Mouse (Mus musculus): ENCODE results near the gene Patj. TPM values are rescaled to one million over a fixed set of nuclear protein-coding genes. Genes with fewer than 3 reads are reported as not detected.
A peak's percentile ranks its signal among the peaks of the same experiment; 100 is the strongest.
"Not testable (repeated sequence)": the region's sequence is repeated elsewhere in the genome, so short reads cannot be mapped to it uniquely, and the experiment has no call there.

Gene Patj
- total and polyA plus RNA-seq, 2 experiments from 2014 or later, result 11.6 to 24.6 TPM

DNA sequence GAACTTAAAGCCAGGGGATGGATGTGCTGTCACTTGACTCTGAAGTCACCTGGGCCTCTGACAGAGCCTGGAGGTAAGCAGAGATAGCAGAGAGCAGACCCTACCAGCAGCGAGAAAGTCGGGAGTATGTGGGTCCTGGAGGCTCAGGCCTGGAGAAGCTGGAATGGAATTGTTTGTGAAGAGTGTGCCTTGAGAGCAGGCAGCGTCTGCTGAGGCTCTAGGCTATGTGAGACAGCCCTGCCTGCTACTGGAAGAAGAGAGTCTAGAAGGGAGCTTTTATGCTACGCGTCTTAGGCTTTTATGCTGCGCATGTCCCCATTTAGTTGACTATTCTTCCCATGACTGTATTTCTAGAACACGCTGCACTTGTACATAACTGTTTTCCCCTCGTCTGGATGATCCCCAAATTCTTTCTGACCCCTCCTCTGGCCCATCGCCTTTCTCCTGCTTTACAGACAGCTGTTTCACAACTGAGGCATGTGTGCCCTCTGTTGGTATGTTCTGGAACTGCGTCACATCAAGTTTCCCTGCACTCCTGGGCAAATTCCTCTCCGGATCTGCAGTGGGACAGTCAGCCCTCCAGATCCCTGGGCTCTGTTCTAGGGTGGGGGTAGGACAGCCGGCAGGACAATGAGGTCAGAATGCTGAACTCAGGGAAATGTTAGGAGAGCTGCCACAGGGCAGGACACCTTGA, 306.8 kb downstream of the Patj start:
- ATAC-seq, result peak; percentile 82
- DNase-seq (ENCODE audit: low spot score), result peak; percentile 89
- Histone ChIP-seq H3K4me2 (ENCODE audit: low read depth, low read length) (peak overlapping the region; percentile 32; the same call in 1 of the 2 replicates), H3K4me1 (ENCODE audit: insufficient read depth, low read length) (no peaks in the 10 kb centered on the region), H3K27me3 (ENCODE audit: insufficient read depth, low read length) (no peaks in the 10 kb centered on the region), H3K4me3 (ENCODE audit: low read length) (no peak overlapping the region), H3K9ac (replicated peaks; ENCODE audit: low read length) (no peak overlapping the region), H3K27ac (no peak overlapping the region), H3K9me3 (ENCODE audit: low read length) (no peaks in the 10 kb centered on the region), H3K36me3 (ENCODE audit: insufficient read depth, low read length) (no peaks in the 10 kb centered on the region)
- peak; percentile 97 for TF ChIP-seq CTCF (IDR thresholded peaks at IDR 0.05; ENCODE audit: low read depth)
- 23% methylated on average over 12 of the region's 12 CpGs for WGBS

DNA sequence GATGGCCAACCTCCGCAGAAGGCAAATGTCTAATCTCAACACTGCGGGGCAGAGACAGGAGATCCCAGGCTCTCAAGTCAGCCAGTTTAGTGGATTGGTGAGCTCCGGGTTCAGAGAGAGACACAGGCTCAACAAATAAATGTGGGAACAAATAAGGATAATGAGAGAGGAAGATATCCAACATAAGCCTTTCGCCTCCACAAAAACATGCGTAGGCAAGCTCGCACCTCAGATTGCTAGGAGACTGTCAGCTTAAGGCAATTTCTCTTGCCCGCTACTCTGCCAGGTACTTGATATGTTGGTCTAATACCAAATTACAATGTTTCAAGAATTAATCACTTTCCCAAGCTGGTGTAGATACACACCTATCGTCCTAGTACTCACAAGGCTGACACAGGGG, 315.3 kb downstream of the Patj start:
- no peak for DNase-seq (ENCODE audit: low spot score)
- no peak overlapping the region for H3K4me2 ChIP-seq (ENCODE audit: low read depth, low read length)
- TF ChIP-seq CTCF (IDR thresholded peaks at IDR 0.05; ENCODE audit: low read depth), result no peak
- 94% methylated on average over 8 of the region's 8 CpGs for WGBS
- no peak for ATAC-seq
- H3K4me3 ChIP-seq (ENCODE audit: low read length), result no peak overlapping the region
- no peak overlapping the region for H3K9ac ChIP-seq (replicated peaks; ENCODE audit: low read length)
- H3K36me3 ChIP-seq (ENCODE audit: insufficient read depth, low read length), result no peaks in the 10 kb centered on the region
- no peaks in the 10 kb centered on the region for H3K9me3 ChIP-seq (ENCODE audit: low read length)
- no peak overlapping the region for H3K27ac ChIP-seq
- H3K27me3 ChIP-seq (ENCODE audit: insufficient read depth, low read length), result no peaks in the 10 kb centered on the region
- H3K4me1 ChIP-seq (ENCODE audit: insufficient read depth, low read length), result no peaks in the 10 kb centered on the region

DNA sequence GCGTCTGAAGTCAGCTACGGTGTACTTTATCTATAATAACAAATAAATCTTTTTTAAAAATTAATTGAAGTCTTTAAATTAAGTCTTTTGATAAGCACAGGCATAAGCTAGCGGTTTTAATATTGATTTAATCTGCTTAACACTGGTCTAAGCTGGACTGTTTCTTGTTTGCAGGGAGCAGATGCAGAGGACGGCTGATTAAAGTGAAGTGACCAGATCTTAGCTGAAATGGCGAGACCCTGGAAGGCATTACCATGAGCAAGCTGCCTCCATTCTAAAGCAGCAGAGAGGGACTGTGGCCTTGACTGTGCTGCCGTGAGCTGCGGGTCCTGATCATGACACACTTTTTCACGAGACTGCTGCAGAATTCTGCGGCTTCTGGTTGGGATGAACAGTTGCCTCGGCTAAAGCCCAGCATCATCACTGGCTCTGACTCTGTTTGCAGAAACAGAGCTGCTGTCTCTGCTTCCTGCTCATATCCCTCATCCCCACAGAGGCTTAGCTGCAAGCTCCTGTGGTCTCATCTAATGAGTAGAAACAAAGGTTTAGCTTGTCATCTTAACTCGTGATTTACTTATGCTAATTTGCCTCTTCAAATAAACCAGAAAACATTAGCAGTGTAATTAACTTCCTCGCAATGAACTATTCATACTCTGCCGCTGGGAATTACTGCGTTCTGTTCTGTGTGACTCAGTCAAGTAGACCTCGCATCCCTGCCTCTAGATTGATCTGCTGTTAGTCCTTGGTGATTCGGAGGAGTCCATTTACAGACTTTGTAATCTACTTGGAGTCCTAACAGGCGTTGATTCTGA, 322.4 kb downstream of the Patj start:
- DNase-seq (ENCODE audit: low spot score), result peak; percentile 16
- Histone ChIP-seq H3K36me3 (ENCODE audit: insufficient read depth, low read length) (no peaks in the 10 kb centered on the region), H3K9me3 (ENCODE audit: low read length) (no peaks in the 10 kb centered on the region), H3K4me3 (ENCODE audit: low read length) (no peak overlapping the region), H3K4me1 (ENCODE audit: insufficient read depth, low read length) (no peaks in the 10 kb centered on the region), H3K27ac (no peak overlapping the region), H3K4me2 (ENCODE audit: low read depth, low read length) (no peak overlapping the region), H3K9ac (replicated peaks; ENCODE audit: low read length) (no peak overlapping the region), H3K27me3 (ENCODE audit: insufficient read depth, low read length) (no peaks in the 10 kb centered on the region)
- ATAC-seq, result peak; percentile 70
- 69% methylated on average over 17 of the region's 17 CpGs for WGBS
- no peak for TF ChIP-seq CTCF (IDR thresholded peaks at IDR 0.05; ENCODE audit: low read depth)

DNA sequence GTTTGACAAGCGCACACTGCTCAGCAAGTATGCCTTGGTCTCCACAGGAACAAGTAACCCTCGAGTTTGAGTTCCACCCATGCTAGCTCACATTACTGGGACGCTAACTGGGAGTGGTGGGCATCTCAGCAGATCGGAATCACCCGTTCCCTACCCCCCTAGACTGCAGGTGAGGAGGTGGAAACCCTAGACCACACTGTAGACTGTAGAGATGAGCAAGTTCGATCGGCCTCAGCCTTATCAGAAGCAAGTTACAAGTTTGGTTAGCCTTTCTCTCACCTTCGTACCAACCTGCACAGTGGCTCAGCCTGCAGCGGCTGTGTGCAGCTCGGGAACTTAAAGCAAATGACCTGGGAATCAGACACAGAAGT, 322.9 kb downstream of the Patj start:
- H3K27ac ChIP-seq, result no peak overlapping the region
- DNase-seq (ENCODE audit: low spot score) (no peak), ATAC-seq (peak; percentile 5; the same call in 1 of the 2 replicates)
- no peaks in the 10 kb centered on the region for H3K9me3 ChIP-seq (ENCODE audit: low read length)
- TF ChIP-seq CTCF (IDR thresholded peaks at IDR 0.05; ENCODE audit: low read depth), result no peak
- H3K4me2 ChIP-seq (ENCODE audit: low read depth, low read length), result no peak overlapping the region
- 83% methylated on average over 10 of the region's 10 CpGs for WGBS
- no peaks in the 10 kb centered on the region for H3K36me3 ChIP-seq (ENCODE audit: insufficient read depth, low read length)
- no peak overlapping the region for H3K9ac ChIP-seq (replicated peaks; ENCODE audit: low read length)
- H3K27me3 ChIP-seq (ENCODE audit: insufficient read depth, low read length), result no peaks in the 10 kb centered on the region
- H3K4me3 ChIP-seq (ENCODE audit: low read length), result no peak overlapping the region
- H3K4me1 ChIP-seq (ENCODE audit: insufficient read depth, low read length), result no peaks in the 10 kb centered on the region

DNA sequence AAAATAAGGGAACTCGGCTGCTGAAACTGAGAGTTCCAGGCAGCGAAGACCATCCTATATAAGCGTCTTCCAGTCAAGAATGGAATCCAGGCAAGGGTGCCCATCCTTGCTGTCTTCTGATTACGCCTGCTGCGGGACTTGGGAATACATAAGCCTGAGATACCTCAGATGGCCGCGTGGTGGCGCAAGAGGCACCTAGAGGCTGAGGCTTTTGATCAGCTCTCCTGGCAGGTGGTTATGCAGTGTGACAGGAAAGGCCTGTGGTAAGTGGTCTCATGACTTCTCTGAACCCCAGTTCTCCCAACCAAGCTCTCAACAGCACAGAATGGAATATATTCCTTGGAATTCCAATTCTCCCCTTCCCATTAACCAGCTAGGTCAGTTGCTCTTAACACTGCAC, 326.9 kb downstream of the Patj start:
- H3K9ac ChIP-seq (replicated peaks; ENCODE audit: low read length), result no peak overlapping the region
- H3K4me3 ChIP-seq (ENCODE audit: low read length), result no peak overlapping the region
- H3K27me3 ChIP-seq (ENCODE audit: insufficient read depth, low read length), result no peaks in the 10 kb centered on the region
- H3K9me3 ChIP-seq (ENCODE audit: low read length), result no peaks in the 10 kb centered on the region
- no peak overlapping the region for H3K4me2 ChIP-seq (ENCODE audit: low read depth, low read length)
- peak; percentile 82 for DNase-seq (ENCODE audit: low spot score)
- TF ChIP-seq CTCF (IDR thresholded peaks at IDR 0.05; ENCODE audit: low read depth), result peak; percentile 86
- 12% methylated on average over 8 of the region's 8 CpGs for WGBS
- H3K4me1 ChIP-seq (ENCODE audit: insufficient read depth, low read length), result no peaks in the 10 kb centered on the region
- no peaks in the 10 kb centered on the region for H3K36me3 ChIP-seq (ENCODE audit: insufficient read depth, low read length)
- no peak overlapping the region for H3K27ac ChIP-seq
- ATAC-seq, result peak; percentile 36; the same call in 1 of the 2 replicates

DNA sequence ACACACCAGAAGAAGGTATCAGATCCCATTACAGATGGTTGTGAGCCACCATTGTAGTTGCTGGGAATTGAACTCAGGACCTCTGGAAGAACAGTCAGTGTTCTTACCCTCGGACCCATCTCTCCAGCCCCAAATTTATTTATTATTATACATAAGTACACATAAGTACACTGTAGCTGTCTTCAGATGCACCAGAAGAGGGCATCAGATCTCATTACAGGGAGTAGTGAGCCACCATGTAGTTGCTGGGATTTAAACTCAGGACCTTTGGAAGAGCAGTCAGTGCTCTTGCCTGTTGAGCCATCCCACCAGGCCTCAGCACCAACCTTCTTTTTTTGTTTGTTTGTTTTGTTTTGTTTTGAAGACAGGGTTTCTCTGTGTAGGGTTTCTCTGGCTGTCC, 329.1 kb downstream of the Patj start:
- WGBS, result 90% methylated on average over 1 of the region's 1 CpGs
- not testable (repeated sequence) for ATAC-seq

DNA sequence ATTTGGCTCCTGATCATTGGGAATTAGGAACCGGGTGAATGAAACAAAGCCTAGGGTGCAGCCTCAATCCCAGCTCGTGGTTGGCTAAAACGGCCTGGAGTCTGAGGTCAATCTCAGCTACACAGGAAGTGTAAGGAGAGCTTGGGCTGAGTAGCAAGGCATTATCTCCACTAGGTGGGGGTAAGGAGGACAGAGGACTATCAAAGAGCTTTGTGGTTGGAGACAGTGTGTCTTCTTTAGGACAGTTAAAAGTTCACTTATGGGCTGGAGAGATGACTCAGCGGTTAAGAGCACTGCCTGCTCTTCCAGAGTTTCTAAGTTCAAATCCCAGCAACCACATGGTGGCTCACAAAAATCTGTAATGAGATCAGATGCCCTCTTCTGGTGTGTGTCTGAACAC, 329.9 kb downstream of the Patj start:
- H3K4me1 ChIP-seq (ENCODE audit: insufficient read depth, low read length), result no peaks in the 10 kb centered on the region
- H3K9ac ChIP-seq (replicated peaks; ENCODE audit: low read length), result no peak overlapping the region
- no peak overlapping the region for H3K4me3 ChIP-seq (ENCODE audit: low read length)
- 40% methylated on average over 4 of the region's 4 CpGs for WGBS
- peak; percentile 53 for TF ChIP-seq CTCF (IDR thresholded peaks at IDR 0.05; ENCODE audit: low read depth)
- no peaks in the 10 kb centered on the region for H3K9me3 ChIP-seq (ENCODE audit: low read length)
- H3K27ac ChIP-seq, result no peak overlapping the region
- H3K27me3 ChIP-seq (ENCODE audit: insufficient read depth, low read length), result 0 out of 2 replicates have a peak, but pooled peaks cover 4% of the 10 kb centered on the region
- DNase-seq (ENCODE audit: low spot score) (peak; percentile 29), ATAC-seq (no peak)
- no peak overlapping the region for H3K4me2 ChIP-seq (ENCODE audit: low read depth, low read length)
- no peaks in the 10 kb centered on the region for H3K36me3 ChIP-seq (ENCODE audit: insufficient read depth, low read length)

More for the DNA sequence above, 329.1 kb downstream of the Patj start:
- H3K36me3 ChIP-seq (ENCODE audit: insufficient read depth, low read length); H3K27ac ChIP-seq; H3K9ac ChIP-seq (replicated peaks; ENCODE audit: low read length); H3K4me2 ChIP-seq (ENCODE audit: low read depth, low read length); DNase-seq (ENCODE audit: low spot score); H3K9me3 ChIP-seq (ENCODE audit: low read length); H3K27me3 ChIP-seq (ENCODE audit: insufficient read depth, low read length); H3K4me1 ChIP-seq (ENCODE audit: insufficient read depth, low read length); H3K4me3 ChIP-seq (ENCODE audit: low read length): not testable (repeated sequence)

All from hindbrain, postnatal 0 days (tissue).